Mouse (Mus musculus) splenic B cell, adult 2 months (primary cell): ENCODE measurements around the gene Cdh8.
"Not testable (repeated sequence)": the region's sequence is repeated elsewhere in the genome, so short reads cannot be mapped to it uniquely, and the experiment has no call there.

Experiments
- DNase-seq: peaks from one replicate; pipeline ENCODE4 v3.0.0-alpha.2; 2011; ENCODE audit warnings: low read depth, low spot score
- H3K27me3 ChIP-seq: 2 replicates; pipeline ENCODE4 v1.6.1; 2012; ENCODE audit warnings: mild to moderate bottlenecking, low read length, moderate library complexity, mixed read lengths; ENCODE audit not compliant: control insufficient read depth, poor library complexity, insufficient read depth, severe bottlenecking
- H3K36me3 ChIP-seq: 2 replicates; pipeline ENCODE4 v1.6.1; 2012; ENCODE audit warnings: mild to moderate bottlenecking, low read length, moderate library complexity, mixed read lengths; ENCODE audit not compliant: control insufficient read depth, poor library complexity, insufficient read depth, severe bottlenecking

Gene Cdh8

DNA sequence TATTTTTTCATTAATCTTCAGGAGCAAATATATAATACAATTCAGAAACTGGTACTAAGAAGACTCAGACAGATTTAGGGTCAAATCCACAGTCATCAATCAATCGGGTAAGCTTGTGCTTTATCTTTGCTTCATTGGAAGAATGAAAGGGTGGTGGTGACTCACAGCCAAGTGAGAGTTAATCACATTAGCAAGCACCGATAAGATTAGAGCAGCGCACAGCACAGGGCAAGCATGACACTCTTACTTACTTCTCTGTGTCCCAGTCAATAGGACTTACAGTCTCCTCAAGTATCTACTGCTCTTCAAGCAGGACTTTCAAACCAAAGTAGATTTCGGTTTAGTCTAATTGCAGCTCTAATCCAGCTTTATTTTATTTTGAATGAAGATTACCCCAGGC lies 254.6 kb downstream of the Cdh8 start:
- Histone ChIP-seq H3K36me3 (no peaks in the 10 kb centered on the region), H3K27me3 (no peaks in the 10 kb centered on the region)
- DNase-seq, result no peak

GRCm38 (mm10) chr8:99145436-99145835 lies 270.8 kb downstream of the Cdh8 start:
- DNase-seq, result no peak
- Histone ChIP-seq H3K27me3 (no peaks in the 10 kb centered on the region), H3K36me3 (no peaks in the 10 kb centered on the region)

- not testable (repeated sequence) for H3K36me3 ChIP-seq, H3K27me3 ChIP-seq, DNase-seq
Measured at GRCm38 (mm10) chr8:99144761-99145160, 271.5 kb downstream of the Cdh8 start.

DNA sequence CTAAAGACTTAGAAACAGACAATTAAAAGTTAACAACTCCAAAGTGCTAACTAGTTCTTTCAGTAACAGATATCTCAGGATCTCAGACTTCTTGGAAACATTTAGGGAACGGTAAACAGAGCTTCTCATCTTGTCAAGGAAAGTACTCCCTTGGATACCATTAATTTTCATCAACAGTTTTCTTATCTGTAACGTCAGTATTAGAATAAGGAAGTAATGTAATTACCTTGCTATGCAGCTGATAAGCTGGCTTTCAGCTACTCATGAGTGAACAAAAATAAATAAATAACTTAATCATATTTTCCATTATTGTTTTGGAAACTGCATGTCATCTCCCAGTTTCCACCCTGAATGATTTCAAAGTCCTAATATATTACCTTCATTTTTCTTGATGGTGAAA lies 317.8 kb downstream of the Cdh8 start:
- H3K36me3 ChIP-seq, result no peaks in the 10 kb centered on the region
- H3K27me3 ChIP-seq, result no peaks in the 10 kb centered on the region
- no peak for DNase-seq

GRCm38 (mm10) chr8:99051344-99051743 lies 364.9 kb downstream of the Cdh8 start:
- no peak for DNase-seq
- Histone ChIP-seq H3K27me3 (no peaks in the 10 kb centered on the region), H3K36me3 (no peaks in the 10 kb centered on the region)

DNA sequence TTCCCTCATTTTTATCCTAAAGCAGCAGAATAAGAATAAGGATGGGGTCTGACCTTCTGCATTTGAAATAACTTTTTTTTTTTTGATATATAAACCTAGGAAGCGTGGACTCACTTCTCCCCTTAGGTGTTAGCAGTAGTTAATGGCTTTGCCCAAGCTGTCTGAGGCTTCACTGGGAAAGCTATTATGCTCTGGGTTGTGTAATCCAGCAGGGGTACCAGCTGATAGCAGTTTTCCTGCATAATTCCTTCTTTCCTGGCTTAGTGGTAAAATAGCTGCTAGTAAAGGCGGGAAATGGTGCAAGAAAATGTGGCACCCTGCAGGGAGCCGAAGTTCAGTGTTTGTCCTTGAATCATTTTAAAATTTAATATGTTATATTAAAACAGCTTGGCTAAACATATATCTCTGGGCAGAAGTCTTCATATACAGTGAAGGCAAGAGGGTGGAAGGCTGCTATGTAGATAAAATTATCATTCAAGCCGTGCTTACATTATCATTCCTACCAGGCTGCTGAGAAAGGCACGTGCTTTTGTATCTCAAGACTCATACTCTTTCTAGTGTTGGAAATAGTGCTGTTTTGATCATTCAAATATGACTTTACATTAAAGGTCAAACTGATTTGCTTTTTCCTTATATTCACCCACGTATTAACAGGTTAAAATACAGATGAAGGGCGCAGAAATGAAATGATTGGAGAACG lies 367.5 kb downstream of the Cdh8 start:
- H3K27me3 ChIP-seq, result no peaks in the 10 kb centered on the region
- H3K36me3 ChIP-seq, result no peaks in the 10 kb centered on the region
- DNase-seq, result no peak

DNA sequence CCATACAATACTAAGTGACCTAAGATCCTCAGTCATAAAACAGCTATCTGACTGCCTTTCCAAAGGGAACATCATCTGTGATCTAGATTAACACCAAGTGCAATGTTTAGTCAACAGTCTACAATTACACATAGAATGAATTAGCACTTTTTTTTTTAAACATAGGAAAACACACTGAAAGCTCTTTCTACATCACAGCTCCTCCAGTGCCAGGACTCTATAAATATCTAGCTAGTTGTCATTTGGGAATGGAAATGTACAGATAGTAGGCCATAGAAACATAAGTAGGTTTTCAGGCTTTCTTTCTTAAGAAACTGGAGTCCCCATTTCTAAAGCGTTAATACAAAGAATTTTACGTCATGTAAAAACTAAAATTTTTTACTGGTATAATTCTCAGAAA lies 375.8 kb downstream of the Cdh8 start:
- DNase-seq, result no peak
- no peaks in the 10 kb centered on the region for H3K27me3 ChIP-seq
- no peaks in the 10 kb centered on the region for H3K36me3 ChIP-seq

DNA sequence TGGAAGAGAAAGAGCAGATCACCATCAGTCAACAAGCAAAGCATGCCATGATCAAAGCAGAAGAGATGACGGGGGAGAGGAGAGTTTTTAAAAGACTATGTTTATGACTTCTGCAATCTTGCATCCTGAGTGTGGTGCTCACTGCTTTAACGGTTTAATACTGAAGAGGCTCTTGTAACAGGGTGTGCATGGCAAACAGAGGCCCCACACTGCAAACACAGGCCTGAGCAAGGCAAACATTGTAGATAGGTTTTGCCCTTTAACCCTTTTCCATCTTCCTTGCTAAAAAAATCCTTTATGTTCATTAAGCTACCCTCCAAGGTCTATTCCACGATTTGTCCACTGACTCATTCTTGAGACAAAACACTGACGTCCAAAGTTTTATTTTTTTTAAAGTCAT lies 385.2 kb downstream of the Cdh8 start:
- no peaks in the 10 kb centered on the region for H3K36me3 ChIP-seq
- DNase-seq, result no peak
- H3K27me3 ChIP-seq, result no peaks in the 10 kb centered on the region; the same call in 1 of the 2 replicates
